Mouse (Mus musculus) erythroid progenitor cell, adult 5-6 weeks (primary cell): ENCODE results near the gene Zg16. TPM values are rescaled to one million over a fixed set of nuclear protein-coding genes. Genes with fewer than 3 reads are reported as not detected.
A peak's percentile ranks its signal among the peaks of the same experiment; 100 is the strongest.

Experiments used
- ATAC-seq: replicated peaks from 2 replicates; pipeline ENCODE4 v1.8.0; 2016; ENCODE audit warnings: moderate number of reproducible peaks, mild to moderate bottlenecking, moderate TSS enrichment, inconsistent platforms; ENCODE audit not compliant: poor library complexity, low FRiP score, severe bottlenecking
- total RNA-seq, 2 experiments: library from RNA; stranded (forward) in 1 of 2; stranded (reverse) in 1 of 2; fragments of 150-400 nt in 1 of 2; fragments of 186-747, 209-891 nt in 1 of 2; gene quantifications; 2 replicates each; pipeline versions ENCODE4 v1.2.3 to v1.2.4; 2015 to 2017; ENCODE audit warnings: low replicate concordance in 2 of 2

Zg16 gene
- total RNA-seq, 2 experiments from 2014 or later, result 1.2 to 9.2 TPM

DNA sequence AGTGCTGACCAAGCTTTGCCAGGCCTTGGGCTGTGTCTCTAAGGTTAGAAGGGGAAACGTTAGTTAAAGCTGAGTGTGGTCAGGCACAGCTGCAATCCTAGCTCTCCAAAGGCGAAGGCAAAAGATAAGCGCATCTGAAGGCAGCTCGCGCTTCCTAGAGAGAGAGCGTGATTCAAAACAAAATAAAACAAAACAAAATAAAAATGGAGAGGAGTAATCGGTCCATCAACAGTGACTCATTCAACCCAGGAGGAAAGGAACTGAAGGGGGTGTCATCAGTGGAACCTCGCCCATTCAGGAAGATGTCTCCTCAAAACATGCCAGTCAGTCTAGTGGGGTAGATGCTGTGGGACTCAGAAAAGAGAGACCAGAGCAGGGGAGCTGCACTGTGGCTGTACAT lies 4.9 kb downstream of the Zg16 start:
- ATAC-seq, result no peak

DNA sequence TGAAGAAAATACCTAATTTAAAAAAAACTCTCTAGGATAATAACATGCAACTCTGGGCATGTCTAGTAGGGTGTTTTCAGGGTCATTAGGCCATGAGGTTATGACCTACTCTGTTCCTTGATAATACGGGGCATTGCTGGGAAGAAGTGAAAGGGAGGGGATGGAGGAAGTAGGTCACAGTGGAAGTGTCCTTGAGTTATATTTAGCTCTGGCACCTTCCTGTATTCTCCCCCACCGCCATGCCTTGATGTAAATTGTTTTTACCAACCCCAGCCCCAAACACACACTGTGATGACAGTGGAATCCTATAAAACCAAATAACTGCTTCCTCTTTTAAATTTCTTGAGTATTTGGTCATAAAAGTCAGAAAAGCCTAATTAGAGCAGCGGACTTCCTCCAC lies 7.1 kb downstream of the Zg16 start:
- ATAC-seq, result no peak

DNA sequence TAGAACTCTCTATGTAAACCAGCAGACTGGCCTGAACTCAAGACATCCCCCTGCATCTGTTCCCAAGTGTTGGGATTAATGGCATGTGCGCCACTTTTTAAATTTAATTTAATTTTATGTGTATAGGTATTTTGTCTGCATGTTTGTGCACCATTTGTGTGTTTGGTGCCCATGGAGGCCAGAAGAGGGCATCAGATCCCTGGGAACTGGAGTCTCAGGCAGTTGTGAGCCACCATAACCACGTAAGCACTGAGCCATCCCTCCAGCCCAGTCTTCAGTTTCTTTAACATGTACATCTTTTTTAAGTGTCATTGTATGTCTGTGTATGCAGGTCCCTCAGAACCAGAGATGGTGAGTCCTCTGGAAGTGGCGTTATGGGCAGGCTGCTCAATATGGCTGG lies 9.4 kb downstream of the Zg16 start:
- ATAC-seq, result no peak

DNA sequence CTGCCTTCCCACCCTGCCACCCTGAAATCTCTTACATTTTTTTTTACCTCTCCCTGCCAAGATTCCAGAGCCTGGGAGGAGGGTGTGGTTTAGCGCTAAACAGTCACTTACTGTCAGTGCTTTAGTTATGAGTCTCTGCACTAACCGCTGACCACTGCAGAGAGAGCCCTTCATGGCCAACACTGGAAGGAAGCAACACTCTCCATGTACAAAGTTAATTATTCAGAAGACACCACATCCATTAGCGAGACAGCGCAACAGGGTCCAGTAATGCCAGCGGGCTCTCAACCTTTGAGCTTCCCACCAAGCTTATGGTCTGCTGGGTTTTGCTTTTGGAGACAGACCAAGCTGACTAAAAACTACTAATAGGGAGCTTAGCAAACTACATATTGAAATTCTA lies 10.9 kb downstream of the Zg16 start:
- no peak for ATAC-seq

DNA sequence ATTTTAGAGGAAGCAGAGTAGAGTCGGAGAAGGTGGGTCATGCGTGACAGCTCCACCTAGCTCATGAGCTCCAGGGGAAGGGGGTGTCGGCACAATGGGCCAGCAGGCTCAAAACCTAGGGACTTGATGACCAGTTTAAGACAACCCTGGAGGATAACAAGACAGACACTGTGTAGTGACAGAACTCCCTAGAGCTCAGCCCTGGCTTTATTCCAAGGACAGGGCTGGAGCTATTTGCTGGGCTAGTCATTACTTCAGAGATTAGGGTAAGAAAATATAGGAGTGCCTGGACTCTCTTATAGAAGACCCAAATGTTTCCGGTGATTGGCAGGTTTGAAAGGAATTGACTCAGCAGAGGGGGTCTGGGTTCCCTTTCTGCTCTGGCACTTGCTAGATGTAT lies 13.9 kb downstream of the Zg16 start:
- ATAC-seq, result no peak

DNA sequence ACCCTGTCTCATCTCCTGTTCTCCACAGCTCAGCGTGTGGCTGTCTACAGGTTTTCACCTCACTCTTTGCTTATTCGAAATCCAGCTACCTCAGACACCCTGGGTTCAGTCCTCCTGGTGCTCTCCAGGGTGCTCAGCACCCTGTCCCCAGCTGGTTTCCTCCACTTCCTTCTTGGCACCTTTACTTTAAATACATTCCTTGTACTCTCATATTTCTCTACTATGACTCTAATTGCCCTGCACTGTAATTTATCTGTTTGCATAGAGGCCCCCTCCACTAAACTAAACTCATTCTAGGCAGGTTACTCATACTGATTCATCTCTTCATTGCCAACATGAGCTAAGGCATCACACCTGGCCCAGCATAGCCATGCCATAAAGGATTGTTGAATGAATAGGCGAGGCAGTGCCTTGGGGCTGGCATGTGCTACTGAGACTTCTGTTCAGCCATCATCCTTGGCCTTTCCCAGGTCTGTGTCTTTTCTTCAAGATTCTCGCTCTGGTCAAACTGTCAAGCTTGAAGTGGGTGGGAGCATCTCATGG lies 16.2 kb downstream of the Zg16 start:
- ATAC-seq, result no peak

DNA sequence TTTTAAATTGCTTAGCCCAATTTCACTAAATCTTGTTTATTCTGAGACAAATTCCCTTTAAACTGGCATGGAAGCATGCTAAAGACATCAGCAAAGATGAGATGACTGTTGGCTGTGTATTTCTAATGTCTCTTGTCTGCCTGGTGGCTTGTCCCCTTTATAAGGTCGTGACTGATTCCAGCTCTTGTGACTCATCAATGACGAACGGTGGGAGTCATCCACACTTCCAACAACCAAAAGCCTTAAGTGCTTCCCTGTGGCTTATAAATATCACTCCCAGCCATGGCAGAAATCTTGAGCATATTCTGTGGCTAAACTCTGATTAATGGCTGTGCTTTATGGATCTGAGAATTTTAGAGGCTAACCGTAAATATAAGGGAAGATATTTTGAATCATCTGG lies 20.8 kb downstream of the Zg16 start:
- ATAC-seq, result no peak

DNA sequence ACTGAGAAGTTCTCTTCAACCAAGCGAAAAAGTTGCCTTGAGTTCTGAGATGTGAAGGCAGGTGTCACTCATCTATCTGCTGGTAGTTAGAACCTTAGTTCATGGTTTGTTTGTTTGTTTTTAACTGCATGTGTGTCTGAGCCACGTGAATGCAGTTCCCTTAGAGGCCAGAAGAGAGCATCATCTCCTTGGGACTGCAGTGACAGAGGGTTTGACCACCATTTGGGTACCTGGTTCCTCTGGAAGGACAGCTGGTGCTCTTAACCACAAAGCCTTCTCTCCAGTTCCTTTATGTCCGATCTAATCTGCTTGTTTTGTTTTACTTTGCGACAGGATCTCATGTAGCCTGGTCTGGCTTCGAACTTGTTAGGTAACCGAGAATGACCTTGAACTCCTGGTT lies 21.6 kb downstream of the Zg16 start:
- ATAC-seq, result no peak

DNA sequence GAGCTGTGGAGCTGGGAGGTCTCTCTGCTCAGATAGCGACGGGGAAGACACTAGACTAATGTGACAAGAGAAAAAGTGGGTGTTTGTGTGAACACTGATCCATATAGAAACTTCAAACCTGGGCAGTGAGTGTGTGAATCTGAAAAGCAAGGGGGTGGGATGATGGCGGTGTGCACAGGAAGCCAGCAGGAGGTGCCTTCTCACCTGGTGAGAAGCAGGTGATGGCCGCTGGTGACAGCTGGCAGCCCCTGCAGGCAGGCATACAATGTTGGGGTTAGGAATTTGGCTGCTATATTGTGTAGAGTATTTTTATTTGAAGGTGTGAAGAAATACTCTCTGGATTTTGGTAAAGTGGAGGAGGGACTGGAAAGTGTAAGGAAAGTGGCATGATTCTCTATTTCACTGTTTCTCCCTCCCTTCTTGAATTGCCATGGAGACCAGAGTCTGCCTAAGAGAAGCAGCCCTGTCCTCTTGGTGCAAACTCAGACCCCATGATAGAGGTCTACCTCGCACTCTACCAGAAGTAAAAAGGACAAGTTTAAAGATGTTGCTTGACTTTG lies 32.0 kb downstream of the Zg16 start:
- no peak for ATAC-seq

DNA sequence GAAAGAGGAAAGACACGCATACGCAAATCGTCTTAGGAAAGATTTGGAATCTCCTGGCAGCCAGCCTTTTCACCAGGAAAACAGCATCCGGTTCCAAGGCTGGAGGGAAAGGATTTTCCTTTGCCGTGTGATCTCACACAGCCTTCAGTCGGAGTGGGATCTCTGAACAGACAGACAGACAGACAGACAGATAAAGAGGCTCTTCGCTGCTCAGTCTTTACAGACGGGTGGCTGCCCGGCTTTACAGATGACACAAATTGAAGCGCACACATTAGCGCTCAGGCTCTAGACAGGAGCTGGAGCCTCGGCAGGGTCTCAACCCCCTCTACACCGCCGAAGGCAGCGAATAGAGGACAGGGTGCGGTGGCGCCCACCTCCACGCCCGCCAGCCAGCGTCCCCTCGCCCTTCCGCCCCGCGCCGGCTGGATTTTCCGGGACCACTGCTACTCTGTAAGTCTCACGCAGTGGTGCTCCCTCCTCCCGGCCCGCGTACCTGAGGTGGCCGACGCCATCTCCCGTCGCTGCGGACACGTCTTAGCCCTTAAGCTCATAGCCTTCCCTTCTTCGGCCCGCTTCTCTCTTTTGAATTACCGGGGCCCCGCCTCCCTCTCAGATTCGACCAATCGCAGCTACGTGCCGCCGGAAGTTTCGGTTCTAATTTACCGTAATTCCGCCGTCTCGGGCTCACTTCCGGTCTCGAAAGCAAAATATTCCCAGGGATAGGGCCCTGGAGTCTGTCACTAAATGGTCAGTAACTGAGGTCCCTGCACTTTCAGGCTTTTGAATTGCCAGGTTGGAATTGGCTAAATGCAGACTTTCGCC lies 45.1 kb downstream of the Zg16 start, which contains the start of gene Kif22:
Gene Kif22 (minus strand): TSS at position 621 of the 822 bp plus-strand sequence.
- peak; percentile 95 for ATAC-seq

DNA sequence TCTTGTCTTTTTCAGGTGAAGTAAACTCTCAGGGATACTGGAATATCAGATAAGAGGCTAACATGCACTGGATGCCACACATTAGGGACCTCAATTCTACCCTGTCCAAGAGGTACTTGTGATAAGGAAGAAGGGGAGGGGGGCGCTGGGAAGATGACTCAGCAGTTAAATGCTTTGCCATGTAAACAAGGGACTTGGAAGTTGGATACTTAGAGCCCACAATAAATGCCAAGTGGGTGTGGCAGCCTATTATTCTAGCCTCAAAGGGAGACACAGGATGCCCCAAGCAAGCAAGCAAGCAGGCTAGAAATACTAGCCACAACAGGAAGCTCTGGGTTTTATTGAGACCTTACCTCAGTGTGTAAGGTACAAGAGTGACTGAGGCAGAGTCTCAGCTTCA lies 55.9 kb downstream of the Zg16 start:
- no peak for ATAC-seq

DNA sequence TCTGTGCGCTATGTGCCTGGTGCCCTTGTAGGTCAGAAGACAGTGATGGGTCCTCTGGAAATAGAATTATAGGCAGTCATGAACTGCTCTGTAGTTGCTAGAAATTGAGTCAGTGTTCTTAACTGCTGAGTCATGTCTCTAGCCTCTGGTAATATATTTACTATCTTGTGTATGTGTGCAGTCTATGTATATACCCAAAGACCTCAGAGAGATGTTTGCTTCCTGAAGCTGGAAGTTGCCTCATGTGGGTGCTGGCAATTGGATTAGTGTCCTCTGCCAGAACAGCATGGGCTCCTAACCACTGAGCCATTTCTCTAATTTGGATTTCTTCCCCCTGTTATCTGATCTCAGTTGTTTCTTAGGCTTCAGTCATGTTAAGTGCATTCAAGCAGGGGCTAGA lies 57.0 kb downstream of the Zg16 start:
- ATAC-seq, result no peak

DNA sequence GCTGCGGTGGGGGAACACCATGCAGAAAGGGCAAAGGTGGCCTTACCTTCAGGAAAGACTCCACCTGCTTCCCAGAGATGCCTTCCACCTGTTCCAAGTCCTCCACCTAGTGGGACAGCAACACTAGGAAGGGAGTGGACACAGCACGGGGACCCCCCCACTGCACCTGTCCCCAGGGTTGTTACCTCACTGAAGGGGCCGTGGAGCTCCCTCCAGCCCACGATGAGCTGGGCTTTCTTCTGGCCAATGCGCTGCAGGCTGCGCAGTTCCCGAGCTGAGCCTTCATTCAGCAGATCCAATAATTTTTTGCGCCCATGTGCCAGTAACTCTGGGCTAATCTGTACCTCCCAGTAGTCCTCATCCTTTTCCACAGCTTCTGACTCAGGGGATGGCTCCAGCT lies 59.2 kb downstream of the Zg16 start:
- no peak for ATAC-seq

DNA sequence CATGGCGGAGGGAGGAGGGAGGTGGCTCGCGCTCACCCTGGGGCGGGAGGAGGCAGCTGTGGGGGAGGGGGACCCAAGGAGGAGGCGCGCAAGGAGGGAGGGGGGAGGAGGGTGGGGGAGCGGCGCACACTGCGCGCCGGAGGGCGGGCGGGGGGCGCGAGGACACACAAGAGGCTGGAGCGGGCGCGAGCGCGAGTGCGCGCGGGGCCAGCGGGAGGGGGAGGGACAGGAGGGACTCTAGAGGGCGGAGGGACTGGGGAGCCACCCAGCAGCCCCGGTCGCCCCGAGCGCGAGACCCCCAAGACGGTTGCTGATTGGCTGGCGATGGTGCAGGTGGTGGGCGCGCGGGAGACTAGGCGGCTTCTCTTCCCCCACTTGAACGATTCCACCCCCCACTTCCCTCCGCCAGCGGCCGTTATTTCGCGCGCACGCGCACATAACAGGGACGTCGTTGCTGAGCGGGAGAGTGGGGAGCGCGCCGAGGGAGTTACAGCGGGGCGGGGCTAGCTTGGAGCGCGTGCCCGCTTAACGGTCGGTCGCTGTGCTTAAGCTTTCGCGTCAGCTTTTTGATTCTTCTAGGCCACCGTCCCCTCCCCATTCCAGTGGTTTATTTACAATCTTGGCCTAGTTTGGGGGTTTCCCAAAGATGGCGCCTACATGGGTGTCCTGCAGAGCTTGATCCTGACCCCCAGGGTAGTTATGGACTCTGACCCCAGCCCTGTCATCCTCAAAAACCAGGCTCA lies 60.0 kb downstream of the Zg16 start, which contains the start of gene Maz:
Gene Maz (minus strand): TSS at position 54 of the 743 bp plus-strand sequence.
- ATAC-seq, result peak; percentile 74

DNA sequence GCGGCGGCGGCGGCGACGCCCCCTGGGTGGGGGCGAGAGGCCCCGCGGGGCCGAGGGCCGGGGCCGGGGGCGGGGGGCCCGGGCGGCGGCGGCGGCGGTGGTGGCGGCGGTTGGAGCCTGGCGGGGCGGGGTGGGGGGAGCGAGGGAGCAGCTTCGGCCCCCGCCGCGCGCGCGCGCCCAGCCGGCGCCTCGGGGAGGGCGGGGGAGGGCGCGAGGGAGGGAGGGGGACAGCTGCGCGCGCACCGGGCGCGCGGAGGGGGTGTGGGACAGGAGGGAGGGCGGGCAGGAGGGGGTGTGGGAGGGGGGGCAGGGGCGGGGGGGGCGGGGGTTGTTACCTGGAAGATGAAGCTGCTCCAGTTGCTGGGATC lies 60.5 kb downstream of the Zg16 start:
- ATAC-seq, result no peak

DNA sequence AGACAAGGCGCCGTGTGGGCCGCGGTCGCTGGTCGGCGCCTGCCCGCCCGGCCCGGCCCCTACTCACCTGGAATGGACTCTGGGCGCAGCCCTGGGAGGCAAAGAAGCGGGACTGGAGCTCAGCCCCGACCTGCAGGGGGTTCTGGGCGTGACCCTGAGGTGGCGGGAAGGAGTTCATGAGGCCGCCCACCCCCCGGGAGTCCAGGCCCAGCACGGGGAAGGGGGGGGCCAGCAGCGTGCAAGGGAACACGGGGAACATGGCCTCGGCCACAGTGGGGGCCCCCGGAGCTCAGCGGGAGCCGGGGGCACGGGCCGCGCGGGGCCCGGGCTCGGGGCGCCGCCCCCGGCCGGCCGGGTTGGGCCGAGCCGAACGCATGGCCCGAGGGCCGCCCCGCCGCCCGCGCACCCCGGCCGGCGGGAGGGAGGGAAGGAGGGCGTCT lies 60.9 kb downstream of the Zg16 start:
- ATAC-seq, result no peak

DNA sequence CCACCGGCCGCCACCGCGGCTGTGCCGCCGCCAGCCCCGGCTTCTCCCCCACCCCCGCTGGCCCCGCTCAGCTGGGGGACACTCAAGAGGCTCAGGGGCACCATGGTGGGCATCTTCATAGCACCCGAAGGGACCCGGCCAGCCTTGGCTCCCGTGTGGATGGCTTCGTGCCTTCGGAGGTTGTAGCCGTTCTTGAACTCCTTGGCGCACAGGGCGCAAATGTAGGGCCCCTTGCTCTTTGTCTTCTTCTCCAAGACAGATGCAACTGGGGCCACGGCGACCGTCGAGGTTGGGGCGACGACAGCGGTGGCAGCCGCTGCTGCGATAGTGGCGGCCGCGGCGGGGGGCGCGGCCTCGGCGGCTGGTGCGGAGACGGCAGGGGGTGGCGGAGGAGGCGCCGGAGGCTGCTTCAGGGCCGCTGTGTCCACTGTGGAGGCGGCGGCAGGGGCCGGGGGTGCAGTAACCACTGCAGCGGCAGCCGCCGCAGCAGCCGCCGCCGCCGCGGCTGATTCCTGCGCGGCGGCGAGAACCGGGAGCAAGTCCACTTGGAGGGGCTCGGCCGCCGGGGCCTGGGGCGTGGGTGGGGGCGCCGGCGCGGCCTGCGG lies 61.5 kb downstream of the Zg16 start:
- no peak for ATAC-seq

DNA sequence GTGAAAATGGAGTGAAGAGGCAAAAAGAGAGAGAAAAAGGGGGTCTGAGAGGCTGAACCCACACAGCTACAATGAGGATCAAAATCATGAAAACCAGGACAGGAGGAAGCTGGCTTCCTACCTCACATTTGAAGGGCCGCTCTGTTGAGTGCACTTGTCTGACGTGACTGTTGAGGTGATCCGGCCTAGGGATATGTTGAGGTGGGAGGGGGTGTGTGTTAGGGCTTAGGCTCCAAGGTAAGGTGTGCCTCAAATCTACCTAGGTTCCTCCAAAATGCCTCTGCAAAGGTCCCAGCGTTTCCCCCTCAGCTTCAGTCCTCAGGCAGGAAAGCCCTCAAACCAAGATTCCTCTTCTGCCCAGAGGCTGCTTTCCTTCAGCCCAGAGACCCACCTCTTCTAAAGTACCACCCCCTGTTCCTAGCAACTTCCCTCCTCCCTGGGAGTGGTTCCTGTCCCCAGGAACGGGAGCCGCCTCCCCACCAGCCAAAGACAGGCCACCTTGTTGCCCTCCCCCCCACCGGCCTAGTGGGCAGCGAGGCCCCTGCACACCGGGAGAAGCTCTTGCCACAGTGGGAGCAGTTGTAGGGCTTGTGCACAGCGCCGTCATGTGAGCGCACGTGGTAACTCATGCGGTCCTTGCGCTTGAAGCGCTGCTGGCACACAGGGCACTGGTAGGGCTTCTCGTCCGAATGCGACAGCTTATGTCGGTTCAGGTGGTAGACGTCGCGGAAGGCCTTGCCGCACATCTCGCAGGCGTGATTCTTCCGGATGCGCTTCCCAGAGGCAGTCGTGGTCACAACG lies 62.2 kb downstream of the Zg16 start:
- peak; percentile 39 for ATAC-seq

DNA sequence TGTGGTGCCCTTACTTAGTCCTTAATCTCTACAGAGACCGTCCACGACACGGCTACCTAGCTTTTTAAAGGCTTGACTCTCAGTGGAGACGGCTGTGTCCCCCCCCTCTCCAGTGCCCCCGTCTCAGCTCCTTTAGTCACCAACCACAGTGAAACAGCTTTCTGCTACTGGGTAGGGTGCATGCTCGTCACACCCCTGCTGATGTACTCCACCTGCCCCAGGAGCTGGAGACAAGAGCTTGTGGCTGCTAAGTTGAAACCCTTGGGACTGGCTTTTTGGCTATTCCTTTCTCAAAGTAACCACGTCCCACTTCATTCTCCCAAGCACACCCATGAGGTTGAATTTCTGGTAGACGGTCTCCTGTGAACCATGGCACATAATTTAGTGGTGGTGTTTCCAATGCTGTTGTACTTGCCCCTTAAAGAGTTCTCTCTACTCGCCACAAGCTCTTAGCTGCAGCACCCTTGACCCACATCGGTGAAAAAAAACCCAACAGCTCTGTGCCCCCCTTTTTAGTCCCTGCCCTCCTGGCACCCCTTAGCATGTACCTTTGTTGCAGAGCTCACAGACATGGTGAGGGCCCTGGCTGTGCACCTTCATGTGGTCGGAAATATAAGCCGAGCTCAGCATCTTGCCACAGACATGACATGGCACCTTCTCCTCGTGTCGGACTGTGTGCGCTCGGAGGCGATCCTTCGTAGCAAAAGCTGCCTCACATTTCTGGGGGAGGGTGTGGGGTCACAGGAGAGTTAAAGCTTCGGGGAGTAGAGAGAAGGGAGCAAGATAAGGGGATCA lies 63.0 kb downstream of the Zg16 start:
- no peak for ATAC-seq
